Mouse (Mus musculus): ENCODE measurements around the gene Cd52. TPM values are rescaled to one million over a fixed set of nuclear protein-coding genes. Genes with fewer than 3 reads are reported as not detected.
A peak's percentile ranks its signal among the peaks of the same experiment; 100 is the strongest.
"Not testable (repeated sequence)": the region's sequence is repeated elsewhere in the genome, so short reads cannot be mapped to it uniquely, and the experiment has no call there.

Gene Cd52
- 77.0 and 307 TPM in 2 replicates for polyA plus RNA-seq (2012; ENCODE audit: insufficient read depth, low replicate concordance)

DNA sequence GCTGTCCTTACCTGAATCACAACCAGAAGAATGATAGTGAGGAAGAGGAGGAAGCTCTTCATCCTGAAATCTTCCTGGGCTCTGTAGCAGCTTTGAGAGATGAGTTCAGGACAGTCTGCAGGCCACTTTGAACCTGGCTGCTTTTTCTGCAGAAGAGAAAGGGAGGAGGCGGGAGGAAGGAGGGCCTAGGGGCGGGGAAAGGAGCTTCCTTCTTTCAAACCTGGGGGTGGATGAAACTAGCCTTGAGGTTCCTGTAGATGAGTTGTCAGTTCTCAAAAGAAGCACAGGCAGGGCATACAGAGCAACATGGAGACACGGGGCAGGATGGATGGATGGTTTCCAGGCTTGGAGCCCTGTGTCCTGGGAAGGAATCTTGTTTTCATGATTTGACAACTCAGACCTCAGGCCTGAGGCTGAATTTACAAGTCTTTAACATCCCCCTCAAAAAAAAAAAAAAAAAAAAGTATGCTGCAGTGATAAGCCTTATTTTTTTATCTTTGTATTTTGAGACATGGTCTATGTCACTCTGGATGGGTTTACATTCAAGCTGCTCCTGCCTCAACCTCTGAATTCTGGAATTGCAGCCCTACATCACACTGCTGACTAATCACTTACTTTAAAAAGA is at the start of gene Cd52:
Cd52 (minus strand) TSS at position 160 of the 625 bp plus-strand sequence.
- Histone ChIP-seq H3K9me3 (no peaks in the 10 kb centered on the region), H3K4me3 (replicated peaks) (peak within 1 kb of the TSS; percentile 89), H3K4me1 (peaks cover 78% of the 10 kb centered on the region), H3K27me3 (replicated peaks) (no peaks in the 10 kb centered on the region), H3K36me3 (replicated peaks; ENCODE audit: low read length) (peaks cover 20% of the 10 kb centered on the region)
- TF ChIP-seq FLI1 (IDR thresholded peaks at IDR 0.05; ENCODE audit: low read length) (no peak), GATA1 (IDR thresholded peaks at IDR 0.05; ENCODE audit: borderline replicate concordance, low read length) (no peak)

- not testable (repeated sequence) for H3K27me3 ChIP-seq (replicated peaks); H3K4me1 ChIP-seq
- peaks cover 51% of the 10 kb centered on the region for H3K36me3 ChIP-seq (replicated peaks; ENCODE audit: low read length)
Observed at GRCm38 (mm10) chr4:134144297-134144696, 49.4 kb upstream of the Cd52 start.

GRCm38 (mm10) chr4:134138857-134139256 is 44.0 kb upstream of the Cd52 start:
- Histone ChIP-seq H3K4me3 (replicated peaks) (no peak overlapping the region), H3K36me3 (replicated peaks; ENCODE audit: low read length) (peaks cover 58% of the 10 kb centered on the region), H3K27me3 (replicated peaks) (no peaks in the 10 kb centered on the region), H3K9me3 (no peaks in the 10 kb centered on the region), H3K4me1 (peaks cover 26% of the 10 kb centered on the region)
- no peak for TF ChIP-seq GATA1 (IDR thresholded peaks at IDR 0.05; ENCODE audit: borderline replicate concordance, low read length)
- no peak for TF ChIP-seq FLI1 (IDR thresholded peaks at IDR 0.05; ENCODE audit: low read length)

More at GRCm38 (mm10) chr4:134144297-134144696, 49.4 kb upstream of the Cd52 start:
- not testable (repeated sequence) for H3K4me3 ChIP-seq (replicated peaks); H3K9me3 ChIP-seq

DNA sequence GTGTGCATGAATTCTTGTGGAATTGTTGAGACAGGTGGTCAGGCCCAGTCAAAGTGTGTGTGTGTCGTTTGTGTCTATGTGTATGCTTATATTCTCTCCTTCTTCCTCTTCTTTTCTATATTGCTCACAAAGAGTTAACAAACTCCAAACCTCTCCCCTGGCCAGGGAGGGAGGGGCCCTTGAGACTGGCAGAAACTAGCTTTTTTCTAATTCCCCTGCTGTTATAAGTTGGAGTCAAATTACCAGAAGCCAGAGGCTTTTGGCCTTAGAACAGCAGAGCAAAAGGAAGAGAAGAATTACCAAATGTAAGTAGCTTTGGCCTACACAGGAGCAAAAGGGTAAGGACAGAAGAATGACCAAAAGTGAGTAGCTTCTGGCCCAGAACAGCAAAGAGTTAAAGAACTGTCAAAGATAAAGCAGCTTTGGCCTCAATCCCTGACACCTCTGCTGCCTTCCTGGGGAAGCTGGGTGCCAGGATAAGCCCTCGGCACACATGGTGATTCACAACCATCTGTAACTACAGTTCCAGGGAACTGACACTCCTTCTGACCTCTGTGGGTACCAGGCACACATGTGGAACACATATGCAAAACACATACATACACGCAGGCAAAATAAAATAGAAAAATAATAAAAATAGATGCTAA is 41.5 kb upstream of the Cd52 start:
- Histone ChIP-seq H3K36me3 (replicated peaks; ENCODE audit: low read length) (peaks cover 64% of the 10 kb centered on the region), H3K9me3 (no peaks in the 10 kb centered on the region), H3K4me1 (peaks cover 39% of the 10 kb centered on the region), H3K27me3 (replicated peaks) (no peaks in the 10 kb centered on the region), H3K4me3 (replicated peaks) (no peak overlapping the region)
- no peak; the same call in 2 of the 3 replicates for TF ChIP-seq GATA1 (IDR thresholded peaks at IDR 0.05; ENCODE audit: borderline replicate concordance, low read length)
- no peak for TF ChIP-seq FLI1 (IDR thresholded peaks at IDR 0.05; ENCODE audit: low read length)

- H3K27me3 ChIP-seq (replicated peaks), result no peaks in the 10 kb centered on the region
- TF ChIP-seq GATA1 (IDR thresholded peaks at IDR 0.05; ENCODE audit: borderline replicate concordance, low read length) (no peak), FLI1 (IDR thresholded peaks at IDR 0.05; ENCODE audit: low read length) (no peak)
- H3K4me3 ChIP-seq (replicated peaks), result no peak overlapping the region
- no peaks in the 10 kb centered on the region for H3K9me3 ChIP-seq
- peaks cover 69% of the 10 kb centered on the region for H3K4me1 ChIP-seq
- peaks cover 64% of the 10 kb centered on the region for H3K36me3 ChIP-seq (replicated peaks; ENCODE audit: low read length)
Observed at GRCm38 (mm10) chr4:134132519-134133095, 37.7 kb upstream of the Cd52 start.

DNA sequence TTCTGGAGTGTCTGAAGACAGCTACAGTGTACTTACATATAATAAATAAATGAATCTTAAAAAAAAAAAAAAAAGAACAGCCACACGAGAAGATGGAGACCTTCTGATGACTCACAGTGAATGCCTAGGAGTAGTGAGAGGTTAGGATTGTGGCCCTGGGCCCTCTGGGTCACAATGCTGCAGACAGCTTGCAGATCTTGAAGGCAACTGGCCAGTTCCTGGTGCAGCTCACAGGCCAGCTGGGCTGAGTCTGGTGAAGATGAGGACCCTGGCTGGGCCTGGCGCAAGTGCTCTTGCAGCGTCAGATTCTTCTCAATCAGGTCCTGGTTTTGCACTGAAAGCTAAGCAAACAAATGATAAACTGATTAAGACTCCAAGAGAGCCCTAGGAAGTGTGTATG is 37.2 kb upstream of the Cd52 start:
- Histone ChIP-seq H3K4me1 (peaks cover 69% of the 10 kb centered on the region), H3K9me3 (no peaks in the 10 kb centered on the region), H3K4me3 (replicated peaks) (no peak overlapping the region), H3K27me3 (replicated peaks) (no peaks in the 10 kb centered on the region), H3K36me3 (replicated peaks; ENCODE audit: low read length) (peaks cover 64% of the 10 kb centered on the region)
- TF ChIP-seq FLI1 (IDR thresholded peaks at IDR 0.05; ENCODE audit: low read length) (no peak), GATA1 (IDR thresholded peaks at IDR 0.05; ENCODE audit: borderline replicate concordance, low read length) (no peak)

DNA sequence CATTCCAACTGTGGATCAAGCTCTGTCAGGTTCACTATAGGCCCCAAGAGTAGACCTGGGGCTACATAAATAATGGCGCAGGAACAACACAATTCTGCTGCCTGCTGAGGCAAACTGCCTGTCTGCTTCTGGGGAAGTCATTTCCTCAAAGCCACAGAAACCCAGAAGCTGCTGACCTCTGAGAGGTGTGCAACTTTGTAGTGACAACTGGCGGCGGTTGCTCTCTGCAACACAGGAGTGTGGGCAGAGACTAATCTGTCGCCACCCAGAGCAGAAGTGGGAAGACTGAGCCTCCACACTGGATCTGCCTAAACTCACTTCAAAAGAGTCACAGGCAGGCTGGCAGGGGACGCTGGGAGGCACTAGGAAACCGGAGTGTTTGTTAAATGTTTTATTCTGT is 34.6 kb upstream of the Cd52 start:
- peaks cover 69% of the 10 kb centered on the region for H3K36me3 ChIP-seq (replicated peaks; ENCODE audit: low read length)
- peak overlapping the region; percentile 99 for H3K4me3 ChIP-seq (replicated peaks)
- no peaks in the 10 kb centered on the region for H3K27me3 ChIP-seq (replicated peaks)
- no peaks in the 10 kb centered on the region for H3K9me3 ChIP-seq
- peaks cover 76% of the 10 kb centered on the region for H3K4me1 ChIP-seq
- no peak for TF ChIP-seq GATA1 (IDR thresholded peaks at IDR 0.05; ENCODE audit: borderline replicate concordance, low read length)
- TF ChIP-seq FLI1 (IDR thresholded peaks at IDR 0.05; ENCODE audit: low read length), result no peak

DNA sequence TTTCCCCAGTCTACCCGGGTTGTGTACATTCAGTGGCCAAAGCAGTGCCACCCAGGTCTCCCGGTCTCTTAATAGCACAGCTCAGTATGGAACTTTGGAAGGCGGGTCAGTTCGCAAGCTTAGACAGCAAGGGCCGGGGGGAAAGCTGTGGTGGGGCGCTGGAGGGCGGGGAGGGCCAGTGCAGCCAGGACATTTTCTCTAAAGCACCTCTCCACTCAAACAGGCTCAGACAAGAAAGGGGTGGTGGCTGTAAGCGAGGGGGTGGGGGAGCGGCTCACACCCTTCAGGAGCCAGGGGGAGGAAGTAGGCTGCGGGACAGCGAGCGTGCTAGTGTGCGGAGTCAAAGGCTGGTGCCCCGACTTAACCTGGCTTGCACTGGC is 34.1 kb upstream of the Cd52 start:
- Histone ChIP-seq H3K9me3 (no peaks in the 10 kb centered on the region), H3K36me3 (replicated peaks; ENCODE audit: low read length) (peaks cover 67% of the 10 kb centered on the region), H3K4me3 (replicated peaks) (peak overlapping the region; percentile 99), H3K4me1 (peaks cover 81% of the 10 kb centered on the region), H3K27me3 (replicated peaks) (no peaks in the 10 kb centered on the region)
- no peak for TF ChIP-seq FLI1 (IDR thresholded peaks at IDR 0.05; ENCODE audit: low read length)
- TF ChIP-seq GATA1 (IDR thresholded peaks at IDR 0.05; ENCODE audit: borderline replicate concordance, low read length), result no peak

DNA sequence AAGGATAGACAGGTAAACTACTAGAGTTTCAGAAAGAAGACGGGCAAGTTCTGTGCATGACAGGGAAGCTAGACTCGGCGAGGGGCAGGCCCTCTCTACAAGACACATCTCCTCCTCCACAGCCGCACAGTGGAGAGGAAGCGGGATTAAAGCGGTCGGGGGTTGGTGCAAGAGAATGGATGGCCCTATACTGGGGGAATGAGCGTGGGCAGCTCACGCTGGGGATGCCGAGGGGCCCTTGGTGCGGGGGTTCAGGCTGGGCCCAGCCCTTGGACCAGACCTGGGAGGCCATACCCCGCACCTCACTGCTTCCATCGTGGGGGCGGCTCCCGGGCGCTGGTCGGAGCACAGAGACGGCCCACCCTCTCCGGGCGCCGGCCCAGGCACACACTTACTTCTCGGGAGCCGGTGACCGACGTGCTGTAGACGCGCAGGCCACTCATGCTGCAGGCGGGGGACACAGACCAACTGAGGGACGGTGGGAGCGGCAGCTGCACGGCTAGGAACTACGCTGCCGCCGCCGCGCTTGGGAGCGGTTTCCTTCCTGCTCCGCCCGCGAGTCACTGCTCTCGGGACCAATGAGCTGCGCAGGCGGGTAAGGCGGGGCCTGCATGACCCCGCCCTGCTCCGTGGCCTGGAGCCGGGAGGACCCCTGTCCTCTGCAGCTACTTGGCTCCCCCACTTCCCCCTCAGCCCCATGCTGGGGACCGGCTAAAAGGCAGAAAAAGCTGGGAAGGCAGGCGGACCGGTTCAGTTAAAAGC is 33.5 kb upstream of the Cd52 start, which contains the start of gene Sh3bgrl3:
Sh3bgrl3 (minus strand) TSS at position 569 of the 762 bp plus-strand sequence.
- TF ChIP-seq GATA1 (IDR thresholded peaks at IDR 0.05; ENCODE audit: borderline replicate concordance, low read length) (no peak), FLI1 (IDR thresholded peaks at IDR 0.05; ENCODE audit: low read length) (no peak)
- peaks cover 66% of the 10 kb centered on the region for H3K36me3 ChIP-seq (replicated peaks; ENCODE audit: low read length)
- peak within 1 kb of the TSS; percentile 99 for H3K4me3 ChIP-seq (replicated peaks)
- peaks cover 86% of the 10 kb centered on the region for H3K4me1 ChIP-seq
- no peaks in the 10 kb centered on the region for H3K9me3 ChIP-seq
- H3K27me3 ChIP-seq (replicated peaks), result no peaks in the 10 kb centered on the region

All from megakaryocyte, embryonic 14.5 days (primary cell).